Mouse (Mus musculus) left cerebral cortex, adult 8-10 months (tissue): ENCODE results near the gene Sh3gl1. TPM values are rescaled to one million over a fixed set of nuclear protein-coding genes. Genes with fewer than 3 reads are reported as not detected.
"Not testable (repeated sequence)": the region's sequence is repeated elsewhere in the genome, so short reads cannot be mapped to it uniquely, and the experiment has no call there.

ENCODE experiments used
- DNase-seq, 2 experiments: peaks; one replicate each; pipeline ENCODE4 v3.0.0; 2022; ENCODE audit warnings: low spot score in 2 of 2
- total RNA-seq, 4 experiments: library from RNA; stranded (reverse); gene quantifications; 2 replicates each; pipeline ENCODE4 v1.2.4; 2022

Sh3gl1 gene
- 10 to 100 TPM; 31.2 to 36.7 (median 34.0) TPM for total RNA-seq

DNA sequence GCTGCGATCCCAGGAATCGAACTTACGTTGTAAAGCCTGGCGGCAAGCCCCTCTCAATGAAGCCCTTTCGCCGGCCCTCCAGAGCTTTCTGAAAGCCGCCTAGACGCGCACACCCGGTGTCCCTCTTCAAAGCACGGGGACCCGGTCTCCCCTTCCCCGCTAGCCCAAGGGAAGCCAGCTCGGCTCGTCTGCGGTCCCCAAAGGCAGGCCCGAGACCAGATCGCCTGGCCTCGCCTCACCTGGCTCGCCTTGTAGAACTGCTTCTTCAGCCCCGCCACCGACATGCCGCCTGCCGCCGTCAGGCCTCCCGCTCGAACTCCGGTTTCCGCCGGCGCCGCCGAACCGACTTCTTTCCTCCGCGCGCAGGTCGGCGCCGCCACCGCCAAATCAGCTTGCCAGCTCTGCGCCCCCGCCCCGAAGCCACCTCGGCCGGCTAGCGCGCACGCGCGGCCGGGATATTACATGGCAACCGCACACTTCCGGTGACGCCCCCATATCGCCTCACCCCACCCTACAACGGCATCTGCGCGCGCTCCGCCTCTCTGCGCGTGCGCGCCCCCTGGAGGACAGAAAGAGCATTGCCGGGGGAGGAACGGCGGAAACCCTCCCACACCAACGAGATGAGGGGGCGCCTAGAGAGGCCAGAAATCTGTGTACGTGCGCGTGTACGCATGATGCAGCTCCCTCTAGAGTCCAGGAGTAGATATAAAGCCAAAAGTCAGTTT is at the start of gene Sh3gl1:
TSS of gene Sh3gl1 (minus strand) at position 460 of the 725 bp plus-strand sequence.
- DNase-seq = peak; percentile 98

GRCm38 (mm10) chr17:56080781-56081585 is 44.5 kb upstream of the Sh3gl1 start:
- peak in 1 of 2 experiments; percentile 74 for DNase-seq

DNA sequence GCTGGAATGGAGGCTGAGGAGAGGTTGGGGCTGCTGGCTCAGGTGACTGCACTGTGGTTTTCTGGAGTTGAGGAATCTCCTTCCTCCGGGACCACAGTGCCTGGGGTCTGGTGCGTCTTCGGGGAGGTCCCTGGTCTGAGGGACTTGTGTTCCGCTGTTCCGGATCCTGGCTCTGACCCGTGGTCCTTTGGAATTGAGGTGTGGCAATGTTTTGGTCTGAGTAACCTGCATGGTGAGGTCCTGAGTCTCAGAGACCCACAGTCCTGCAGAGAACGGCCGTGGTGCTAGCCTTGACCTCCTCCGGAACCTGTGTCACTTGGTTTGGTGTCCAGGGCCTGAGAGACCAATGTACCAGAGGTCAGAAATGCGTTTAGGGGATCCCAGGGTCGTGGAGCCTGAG is 43.5 kb upstream of the Sh3gl1 start:
- no peak for DNase-seq

- peak; percentile 96 to 100 for DNase-seq
These were observed 42.7 kb upstream of the Sh3gl1 start, which contains the start of gene Hdgfl2 for GRCm38 (mm10) chr17:56078880-56079795. Hdgfl2 (plus strand) TSS chr17:56079634.

- peak in 1 of 2 experiments; percentile 58 for DNase-seq
These were observed 41.9 kb upstream of the Sh3gl1 start for GRCm38 (mm10) chr17:56078361-56078760.

DNA sequence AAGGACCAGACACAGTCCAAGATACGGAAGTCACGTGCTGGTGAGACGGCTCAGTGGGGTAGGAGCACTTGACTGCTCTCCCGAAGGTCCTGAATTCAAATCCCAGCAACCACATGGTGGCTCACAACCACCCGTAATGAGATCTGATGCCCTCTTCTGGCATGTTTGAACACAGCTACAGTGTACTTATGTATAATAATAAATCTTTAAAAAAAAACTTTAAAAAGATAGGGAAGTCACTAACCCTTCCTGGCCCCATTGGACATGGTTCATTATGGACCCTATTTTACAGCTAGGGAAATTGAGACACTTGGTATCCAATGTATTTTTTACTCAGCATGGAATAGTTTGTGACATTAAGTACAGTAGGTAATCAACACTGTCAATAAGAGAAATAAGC is 41.1 kb upstream of the Sh3gl1 start:
- DNase-seq = no peak

- DNase-seq = peak; percentile 90 to 97
These were observed 38.4 kb upstream of the Sh3gl1 start, which contains the start of gene Ubxn6 for GRCm38 (mm10) chr17:56074827-56075208. Ubxn6 (minus strand) TSS chr17:56075028.

- peak; percentile 59 to 75 for DNase-seq
These were observed 37.8 kb upstream of the Sh3gl1 start for GRCm38 (mm10) chr17:56074097-56074826.

GRCm38 (mm10) chr17:56072243-56072642 is 35.8 kb upstream of the Sh3gl1 start:
- DNase-seq = no peak

DNA sequence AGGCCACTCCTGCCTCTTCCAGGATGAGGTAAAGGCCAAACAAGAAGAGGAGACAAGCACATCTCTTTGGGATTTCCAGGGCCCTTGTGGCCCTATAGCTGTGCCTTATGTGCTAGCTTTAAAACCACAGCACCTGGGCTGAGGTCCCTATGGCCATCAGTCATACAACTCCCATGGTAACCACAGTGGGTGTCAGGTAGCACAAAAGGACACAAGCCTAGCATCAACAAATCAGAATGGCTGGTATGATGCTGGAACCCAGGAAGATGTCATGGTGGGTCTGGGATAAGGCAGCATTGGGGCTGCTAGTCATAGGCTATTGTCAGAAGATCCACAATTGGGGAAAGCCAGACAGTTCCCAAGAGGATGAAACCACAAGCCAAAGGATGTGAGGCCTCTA is 34.7 kb upstream of the Sh3gl1 start:
- DNase-seq = no peak

- no peak for DNase-seq
These were observed 32.6 kb upstream of the Sh3gl1 start for GRCm38 (mm10) chr17:56069066-56069465.

GRCm38 (mm10) chr17:56066451-56066850 is 30.0 kb upstream of the Sh3gl1 start:
- no peak for DNase-seq

DNA sequence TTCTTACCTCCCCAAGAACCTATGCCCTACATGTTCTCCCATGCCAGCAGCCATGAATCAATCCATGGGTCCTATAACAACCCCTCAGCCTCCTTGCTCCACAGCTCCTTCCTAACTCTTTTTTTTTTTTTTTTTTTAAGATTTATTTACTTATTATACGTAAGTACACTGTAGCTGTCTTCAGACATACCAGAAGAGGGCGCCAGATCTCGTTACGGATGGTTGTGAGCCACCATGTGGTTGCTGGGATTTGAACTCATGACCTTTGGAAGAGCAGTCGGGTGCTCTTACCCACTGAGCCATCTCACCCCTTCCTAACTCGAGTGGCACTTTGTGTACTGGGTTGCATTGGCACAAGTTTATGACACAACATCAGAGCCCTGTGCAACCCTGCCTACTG is 29.3 kb upstream of the Sh3gl1 start:
- DNase-seq = not testable (repeated sequence)

- DNase-seq = no peak
These were observed 25.6 kb upstream of the Sh3gl1 start for GRCm38 (mm10) chr17:56062081-56062480.

- DNase-seq = no peak
These were observed 21.1 kb upstream of the Sh3gl1 start for GRCm38 (mm10) chr17:56057381-56058120.

DNA sequence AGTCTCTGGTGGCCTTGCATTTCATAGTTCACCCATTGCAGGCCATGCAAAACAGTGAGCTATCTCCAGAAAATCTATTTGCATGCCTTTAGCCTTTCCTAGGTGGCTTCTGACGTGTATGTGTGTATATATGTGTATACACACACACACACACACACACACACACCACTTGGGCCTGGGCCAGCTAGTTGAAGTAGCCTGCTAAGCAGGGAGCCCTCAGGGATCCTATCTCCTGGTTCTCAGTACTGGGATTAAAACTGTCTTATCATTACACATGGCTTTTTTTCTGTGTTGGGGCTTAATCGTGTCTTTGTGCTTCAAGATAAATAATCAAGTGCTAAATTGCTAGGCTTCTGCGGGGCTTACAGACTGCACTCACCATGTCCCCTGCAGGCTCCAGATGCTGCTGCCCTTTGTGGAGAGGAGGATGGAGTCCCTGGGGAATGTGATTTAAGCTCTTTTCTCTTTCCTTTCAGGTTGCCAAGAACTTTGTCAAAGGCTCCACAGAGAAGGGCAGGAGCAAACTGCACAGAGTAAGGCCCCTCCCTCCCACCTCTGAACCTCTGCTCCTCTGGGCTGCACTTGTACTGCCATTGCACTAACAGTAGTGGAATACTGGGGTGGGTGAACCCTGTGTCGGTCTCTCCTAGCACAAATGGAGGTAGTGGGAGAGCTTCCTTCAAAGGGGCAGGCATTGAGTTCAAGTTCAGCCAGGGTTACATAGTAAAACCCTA is 19.7 kb upstream of the Sh3gl1 start:
- DNase-seq = no peak

DNA sequence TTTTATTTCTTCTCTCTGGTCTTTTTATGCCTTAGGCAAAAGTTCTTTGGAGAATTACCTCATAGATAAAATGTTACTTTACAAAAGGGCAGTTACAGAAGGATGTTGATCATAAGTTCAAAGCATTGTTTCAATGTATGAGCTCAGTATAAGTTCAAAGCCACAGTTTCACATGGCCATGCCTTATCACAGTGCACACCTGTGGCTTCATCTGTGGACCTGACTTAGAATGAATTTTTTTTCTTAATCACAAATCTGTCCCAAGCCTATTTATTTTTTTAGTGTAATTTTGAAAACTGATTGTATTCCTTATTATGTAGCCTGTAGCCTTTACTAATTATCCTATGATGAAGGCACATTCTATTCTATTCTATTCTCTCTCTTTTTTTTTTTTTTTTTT is 18.5 kb upstream of the Sh3gl1 start:
- DNase-seq = no peak

- DNase-seq = no peak
These were observed 14.9 kb upstream of the Sh3gl1 start for GRCm38 (mm10) chr17:56051369-56051768.

GRCm38 (mm10) chr17:56040857-56041163 is 4.4 kb upstream of the Sh3gl1 start:
- DNase-seq = no peak
